Mouse (Mus musculus) heart, embryonic 16.5 days (tissue): ENCODE measurements at regions not wholly inside any gene's neighbourhood (a gene's known extent, or its start where the extent isn't known, plus 50 kb on each side); places are given as distances from the start of the nearest gene placed in this dataset.

ENCODE experiments used
- ATAC-seq: fragments of 200-750 bp; cut with Nextera tagmentation; replicated peaks from 2 replicates; pipeline ENCODE4 v1.8.0; 2017; ENCODE audit warnings: moderate number of reproducible peaks; ENCODE audit not compliant: insufficient read depth, low FRiP score; ENCODE audit errors: extremely low read depth
- H3K27ac ChIP-seq: fragments of 300-500 bp; sonication (generic); 2 replicates; pipeline ENCODE4 v1.5.1; 2014; ENCODE audit warnings: mild to moderate bottlenecking, low read length, control low read depth, moderate library complexity
- H3K27me3 ChIP-seq: fragments of 300-500 bp; sonication (generic); 2 replicates; pipeline ENCODE4 v1.6.1; 2014; ENCODE audit warnings: low read length, mixed read lengths; ENCODE audit not compliant: control insufficient read depth, insufficient read depth
- H3K36me3 ChIP-seq: fragments of 300-500 bp; sonication (generic); 2 replicates; pipeline ENCODE4 v1.6.1; 2014; ENCODE audit not compliant: control insufficient read depth, insufficient read depth
- H3K4me1 ChIP-seq: fragments of 300-500 bp; sonication (generic); 2 replicates; pipeline ENCODE4 v1.6.1; 2014; ENCODE audit warnings: low read length, mixed read lengths; ENCODE audit not compliant: control insufficient read depth, insufficient read depth
- H3K4me2 ChIP-seq: fragments of 300-500 bp; sonication (generic); 2 replicates; pipeline ENCODE4 v1.6.1; 2014; ENCODE audit warnings: low read depth, mild to moderate bottlenecking, control low read depth, low read length
- H3K4me3 ChIP-seq: fragments of 300-500 bp; sonication (generic); 2 replicates; pipeline ENCODE4 v1.5.1; 2014; ENCODE audit warnings: mild to moderate bottlenecking, control low read depth, low read length
- H3K9ac ChIP-seq: fragments of 300-500 bp; sonication (generic); 2 replicates; pipeline ENCODE4 v1.6.1; 2014; ENCODE audit warnings: low read length, control low read depth
- H3K9me3 ChIP-seq: fragments of 300-500 bp; sonication (generic); replicated peaks from 2 replicates; pipeline ENCODE4 v1.6.1; 2016; ENCODE audit warnings: low read length; ENCODE audit not compliant: control insufficient read depth
- WGBS: fragments of 180-500 bp; shearing (Covaris S2); extraction: QIAGEN DNeasy Blood & Tissue Kit; methylation state at CpG from one replicate; pipeline ENCODE4 v1.1.7; 2014; 5-methylcytosine and 5-hydroxymethylcytosine counted together

GRCm38 (mm10) chr10:53852091-53852490 is 101.2 kb upstream of the Fam184a start:
- ATAC-seq = no peak
- Histone ChIP-seq H3K27me3 (no peaks in the 10 kb centered on the region), H3K36me3 (no peaks in the 10 kb centered on the region), H3K27ac (no peak overlapping the region), H3K9ac (no peak overlapping the region), H3K4me2 (no peak overlapping the region), H3K9me3 (no peaks in the 10 kb centered on the region), H3K4me3 (no peak overlapping the region), H3K4me1 (no peaks in the 10 kb centered on the region)
- 79% methylated on average over 1 of the region's 1 CpGs for WGBS

- Histone ChIP-seq H3K4me2 (no peak overlapping the region), H3K36me3 (no peaks in the 10 kb centered on the region), H3K4me3 (no peak overlapping the region), H3K4me1 (no peaks in the 10 kb centered on the region), H3K27me3 (no peaks in the 10 kb centered on the region), H3K27ac (no peak overlapping the region), H3K9ac (no peak overlapping the region), H3K9me3 (no peaks in the 10 kb centered on the region)
- ATAC-seq = no peak
- whole genome bisulfite sequencing = 65% methylated on average over 4 of the region's 4 CpGs
These were observed 99.6 kb upstream of the Fam184a start for GRCm38 (mm10) chr10:53850568-53850967.

GRCm38 (mm10) chr10:53813244-53813620 is 62.3 kb upstream of the Fam184a start:
- Histone ChIP-seq H3K4me2 (no peak overlapping the region), H3K4me1 (no peaks in the 10 kb centered on the region), H3K9me3 (no peaks in the 10 kb centered on the region), H3K27me3 (no peaks in the 10 kb centered on the region), H3K4me3 (no peak overlapping the region), H3K27ac (no peak overlapping the region), H3K9ac (no peak overlapping the region), H3K36me3 (no peaks in the 10 kb centered on the region)
- no peak for ATAC-seq
- 70% methylated on average over 2 of the region's 2 CpGs for WGBS

GRCm38 (mm10) chr10:53812597-53813243 is 61.8 kb upstream of the Fam184a start:
- H3K4me2 ChIP-seq = peak overlapping the region; percentile 7
- no peak overlapping the region for H3K27ac ChIP-seq
- 24% methylated on average over 7 of the region's 7 CpGs for WGBS
- no peaks in the 10 kb centered on the region for H3K27me3 ChIP-seq
- H3K4me1 ChIP-seq = no peaks in the 10 kb centered on the region
- ATAC-seq = no peak
- no peaks in the 10 kb centered on the region for H3K9me3 ChIP-seq
- no peak overlapping the region for H3K9ac ChIP-seq
- H3K4me3 ChIP-seq = no peak overlapping the region
- no peaks in the 10 kb centered on the region for H3K36me3 ChIP-seq

GRCm38 (mm10) chr10:53811904-53812596 is 61.1 kb upstream of the Fam184a start:
- Histone ChIP-seq H3K4me3 (no peak overlapping the region), H3K9ac (no peak overlapping the region), H3K36me3 (no peaks in the 10 kb centered on the region), H3K27ac (no peak overlapping the region), H3K27me3 (no peaks in the 10 kb centered on the region), H3K4me1 (no peaks in the 10 kb centered on the region), H3K9me3 (no peaks in the 10 kb centered on the region), H3K4me2 (no peak overlapping the region)
- 68% methylated on average over 14 of the region's 14 CpGs for WGBS
- no peak for ATAC-seq

GRCm38 (mm10) chr10:53806697-53807096 is 55.8 kb upstream of the Fam184a start:
- Histone ChIP-seq H3K4me2 (no peak overlapping the region), H3K4me3 (no peak overlapping the region), H3K9ac (no peak overlapping the region), H3K27me3 (no peaks in the 10 kb centered on the region), H3K36me3 (no peaks in the 10 kb centered on the region), H3K4me1 (no peaks in the 10 kb centered on the region), H3K27ac (no peak overlapping the region), H3K9me3 (no peaks in the 10 kb centered on the region)
- WGBS = 56% methylated on average over 8 of the region's 8 CpGs
- no peak for ATAC-seq

- 46% methylated on average over 7 of the region's 7 CpGs for WGBS
- Histone ChIP-seq H3K4me2 (no peak overlapping the region), H3K4me3 (no peak overlapping the region), H3K27ac (no peak overlapping the region), H3K27me3 (no peaks in the 10 kb centered on the region), H3K4me1 (peaks cover 2% of the 10 kb centered on the region; the same call in 1 of the 2 replicates), H3K9me3 (no peaks in the 10 kb centered on the region), H3K36me3 (no peaks in the 10 kb centered on the region), H3K9ac (no peak overlapping the region)
- ATAC-seq = no peak
These were observed 50.2 kb upstream of the Fam184a start for GRCm38 (mm10) chr10:53801048-53801641.
